Mouse (Mus musculus) heart, adult 18-20 months (tissue): ENCODE data around the gene Gm10577. TPM values are rescaled to one million over a fixed set of nuclear protein-coding genes. Genes with fewer than 3 reads are reported as not detected.

Source experiments
- DNase-seq, 2 experiments: peaks; one replicate each; pipeline ENCODE4 v3.0.0; 2021 to 2022; ENCODE audit warnings: mixed read lengths in 1 of 2
- long read RNA-seq, 2 experiments: library from polyadenylated mRNA; stranded (forward); transcript quantifications; one replicate each; pipeline ENCODE4 v2.0.0; 2021
- total RNA-seq, 2 experiments: library from RNA; stranded (reverse); gene quantifications; 2 replicates each; pipeline ENCODE4 v1.2.3; 2021

Gene Gm10577
- total RNA-seq = not detected
- long read RNA-seq, experiment 1 = 0 reads
- long read RNA-seq, experiment 2 = 0 reads

DNA sequence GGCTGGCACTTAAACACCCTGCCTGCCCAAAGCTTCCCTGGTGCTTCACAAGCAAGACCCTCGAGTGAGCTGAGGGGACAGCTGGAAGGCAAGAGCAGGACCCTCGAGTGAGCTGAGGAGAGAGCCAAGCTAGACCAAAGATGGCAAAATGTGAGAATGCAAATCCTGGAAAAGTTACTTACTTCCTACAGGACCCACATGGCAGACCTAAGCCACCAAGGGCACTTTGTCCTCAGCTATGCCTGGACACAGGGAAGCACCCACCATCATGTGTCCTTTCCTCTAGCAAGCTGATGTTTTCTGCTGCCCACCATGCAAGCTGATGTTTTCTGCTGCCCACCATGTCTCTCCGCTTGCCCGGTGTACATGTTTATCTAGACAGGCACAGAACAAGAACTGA, at the start of gene Gm10577:
Gene Gm10577 (minus strand): TSS at position 101 of the 400 bp plus-strand sequence.
- no peak for DNase-seq

DNA sequence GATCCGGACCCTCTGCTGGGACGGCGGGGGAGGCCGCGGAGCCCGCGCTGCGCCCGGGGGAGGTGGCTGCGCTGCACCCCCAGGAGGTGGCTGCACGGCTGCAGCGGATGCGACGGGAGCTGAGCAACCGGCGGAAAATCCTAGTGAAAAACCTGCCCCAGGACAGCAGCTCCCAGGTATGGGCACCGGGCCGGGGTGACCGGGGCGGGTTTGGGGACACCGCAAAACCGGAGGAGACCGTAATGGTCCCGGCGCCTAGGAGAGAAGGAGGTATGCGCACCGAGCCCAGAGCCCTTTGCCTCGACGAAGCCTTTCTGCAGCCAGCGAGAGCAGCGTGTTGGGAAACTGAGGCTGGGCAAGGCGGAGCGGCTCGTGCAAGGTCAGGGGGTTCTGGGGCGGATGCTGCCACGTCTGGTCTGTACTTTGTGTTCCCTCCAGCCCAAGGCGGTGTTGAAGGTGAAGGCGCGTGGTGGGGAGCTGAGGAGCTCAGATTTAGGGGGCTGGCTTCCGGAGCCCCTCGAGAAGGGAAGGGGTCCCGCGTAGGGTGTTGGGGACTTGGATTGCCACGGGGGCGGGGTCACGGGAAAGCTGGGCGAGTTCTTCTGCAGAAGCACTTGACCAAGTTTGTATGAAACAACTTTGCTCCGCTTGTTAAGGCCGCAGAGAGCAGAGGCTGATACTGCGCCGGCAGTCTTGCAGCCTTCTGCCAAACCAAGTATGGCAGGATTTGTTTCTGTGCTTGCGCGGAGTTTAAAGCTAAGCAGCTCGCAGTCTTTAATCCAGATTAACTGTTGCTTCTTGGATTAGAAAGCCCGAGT, 48.9 kb upstream of the Gm10577 start:
- peak; percentile 18 to 42 for DNase-seq

GRCm38 (mm10) chr4:101068786-101069153, 48.3 kb upstream of the Gm10577 start, which contains the start of gene Raver2:
TSS of gene Raver2 (plus strand) at chr4:101068983.
- peak; percentile 32 to 55 for DNase-seq

DNA sequence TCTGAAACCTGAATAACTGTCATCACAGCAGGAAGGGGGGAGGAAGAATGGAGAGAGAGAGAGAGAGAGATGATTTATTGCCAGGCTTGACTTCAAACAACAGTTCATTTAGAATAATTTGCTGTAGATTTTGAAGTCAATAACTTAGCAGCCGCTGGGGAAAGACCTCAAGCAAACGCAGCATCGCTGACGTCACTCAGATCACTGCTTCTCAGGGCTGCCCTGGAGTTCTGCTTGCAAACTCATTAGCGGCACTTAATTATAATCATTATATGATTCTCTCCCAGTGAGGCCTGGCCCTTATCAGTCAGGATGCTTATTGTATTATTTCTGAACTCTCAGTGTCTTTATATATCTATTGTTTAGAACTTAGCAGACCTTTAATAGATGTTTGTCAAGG, 45.9 kb upstream of the Gm10577 start:
- no peak for DNase-seq

GRCm38 (mm10) chr4:101062146-101062545, 41.6 kb upstream of the Gm10577 start:
- peak in 1 of 2 experiments; percentile 14 for DNase-seq

- DNase-seq = peak; percentile 17 to 35
These were observed 26.1 kb upstream of the Gm10577 start for GRCm38 (mm10) chr4:101046576-101046975.

GRCm38 (mm10) chr4:101044149-101044548, 23.7 kb upstream of the Gm10577 start:
- no peak for DNase-seq

DNA sequence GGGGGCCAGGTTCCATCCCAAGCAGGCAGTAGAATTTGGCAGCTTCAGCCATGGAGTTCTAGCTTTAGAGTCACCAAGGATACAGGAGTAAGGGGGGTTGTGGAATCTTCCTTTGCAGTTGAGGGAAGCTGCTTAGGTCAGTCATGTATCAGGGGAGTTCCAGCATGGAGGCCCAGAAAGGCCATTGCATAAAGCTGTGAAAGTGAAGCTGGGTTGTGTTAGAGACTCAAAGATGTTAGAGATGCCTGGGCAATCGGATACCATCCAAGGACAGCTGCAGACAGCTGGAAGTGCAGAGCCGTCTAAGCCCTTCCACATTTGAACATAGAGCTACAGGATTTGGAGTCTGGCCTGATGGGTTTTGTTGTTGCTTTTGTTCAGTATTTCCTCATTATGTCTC, 23.2 kb upstream of the Gm10577 start:
- DNase-seq = peak; percentile 45 to 65

GRCm38 (mm10) chr4:101037156-101037555, 16.7 kb upstream of the Gm10577 start:
- DNase-seq = no peak

GRCm38 (mm10) chr4:101035131-101035530, 14.6 kb upstream of the Gm10577 start:
- DNase-seq = no peak

- DNase-seq = no peak
These were observed 12.6 kb upstream of the Gm10577 start for GRCm38 (mm10) chr4:101033047-101033446.

- DNase-seq = no peak
These were observed 7.4 kb upstream of the Gm10577 start for GRCm38 (mm10) chr4:101027852-101028411.

GRCm38 (mm10) chr4:101026995-101027394, 6.5 kb upstream of the Gm10577 start:
- DNase-seq = no peak

- no peak for DNase-seq
These were observed 6.1 kb upstream of the Gm10577 start for GRCm38 (mm10) chr4:101026566-101026965.

DNA sequence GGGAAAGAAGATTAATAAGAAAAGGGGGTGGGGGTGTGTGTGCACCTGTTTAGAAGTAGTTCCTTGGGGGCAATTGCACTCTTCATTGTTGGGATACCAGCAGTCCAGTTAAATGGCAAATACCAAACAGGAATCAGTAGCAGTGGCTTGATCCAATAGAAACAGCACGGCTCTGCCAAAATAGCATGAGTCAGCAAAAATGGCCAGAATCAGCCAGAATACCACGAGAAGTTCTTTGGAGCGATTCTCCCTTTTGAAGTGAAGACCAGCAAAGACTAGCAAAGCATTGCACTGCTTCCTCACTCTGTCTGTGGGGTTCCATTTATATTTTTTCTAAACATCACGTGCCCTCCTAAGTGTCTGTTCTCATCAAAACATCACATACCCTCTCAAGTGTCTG, 2.7 kb downstream of the Gm10577 start:
- no peak for DNase-seq

DNA sequence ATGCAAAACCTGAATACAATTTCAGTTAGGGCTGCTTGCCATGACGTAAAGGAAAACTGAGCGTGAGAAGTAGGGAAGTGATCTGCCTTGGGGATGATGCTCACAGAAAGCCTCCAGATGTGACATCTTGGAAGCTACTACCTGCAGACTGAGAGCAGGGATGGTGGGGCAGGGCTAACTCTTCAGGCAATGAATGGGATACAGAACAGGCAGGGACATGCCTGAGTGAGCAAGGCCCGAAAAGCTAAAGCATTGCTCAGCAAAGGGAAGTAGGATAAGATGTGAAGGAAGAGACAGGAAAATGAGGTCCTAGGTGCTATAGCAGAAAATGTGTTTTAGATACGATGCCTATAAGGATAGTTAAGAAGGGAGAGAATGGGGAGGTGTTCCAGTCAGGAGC, 11.4 kb downstream of the Gm10577 start:
- no peak for DNase-seq

DNA sequence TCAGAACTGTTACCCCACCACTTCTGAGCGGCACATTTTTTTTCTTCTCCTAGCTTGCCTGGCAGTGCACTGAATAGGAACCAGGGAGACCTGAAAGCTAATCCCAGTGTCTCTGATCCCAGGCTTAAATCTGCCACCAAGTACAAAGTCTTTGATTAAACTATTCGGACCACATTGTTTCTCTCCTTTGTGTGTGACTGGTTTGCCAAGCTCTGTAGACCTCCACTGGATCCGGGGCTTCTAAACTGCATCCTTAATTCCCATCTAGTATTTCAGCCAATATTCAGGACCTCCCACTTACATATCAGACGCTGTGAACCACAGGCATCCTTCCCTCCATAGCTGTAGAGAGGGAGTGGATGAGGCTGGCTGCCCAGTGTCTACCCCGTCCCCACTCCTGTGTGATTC, 12.1 kb downstream of the Gm10577 start:
- no peak for DNase-seq

DNA sequence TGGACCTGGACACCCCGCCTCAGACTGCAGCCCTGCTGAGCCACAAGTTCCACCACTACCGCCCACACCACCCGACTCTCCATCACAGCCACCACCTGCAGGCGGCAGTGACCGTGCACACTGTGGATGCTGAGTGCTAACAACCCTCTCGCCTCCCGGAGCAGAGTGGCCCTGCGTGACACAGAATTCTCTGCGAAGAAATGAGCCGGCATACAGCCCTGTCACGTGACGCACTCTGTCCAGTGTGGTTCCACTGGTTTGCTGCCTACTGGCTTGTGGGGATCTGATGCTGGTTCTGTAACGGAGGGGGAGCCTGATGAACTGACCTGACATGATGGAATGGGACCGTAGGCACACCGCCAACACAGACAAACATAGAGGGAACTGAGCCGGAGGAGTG, 17.5 kb downstream of the Gm10577 start:
- no peak for DNase-seq

DNA sequence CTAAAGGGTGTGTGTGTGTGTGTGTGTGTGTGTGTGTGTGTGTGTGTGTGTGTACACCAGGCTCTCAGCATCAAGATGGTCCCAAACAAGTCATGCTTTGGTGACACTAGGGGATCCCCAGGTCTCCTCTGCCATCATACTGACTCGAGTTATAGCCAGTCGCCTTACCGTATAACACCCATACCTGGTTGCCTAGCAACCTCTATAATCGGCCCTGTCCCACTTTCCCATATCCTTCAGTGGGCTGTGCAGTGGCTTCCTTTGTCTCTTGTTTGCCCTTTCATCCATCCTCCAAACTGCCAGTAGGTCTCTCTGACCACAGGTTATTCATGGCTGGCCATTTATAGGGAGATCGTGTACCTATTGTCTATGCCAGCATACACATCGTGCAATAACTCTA, 19.4 kb downstream of the Gm10577 start:
- no peak for DNase-seq

DNA sequence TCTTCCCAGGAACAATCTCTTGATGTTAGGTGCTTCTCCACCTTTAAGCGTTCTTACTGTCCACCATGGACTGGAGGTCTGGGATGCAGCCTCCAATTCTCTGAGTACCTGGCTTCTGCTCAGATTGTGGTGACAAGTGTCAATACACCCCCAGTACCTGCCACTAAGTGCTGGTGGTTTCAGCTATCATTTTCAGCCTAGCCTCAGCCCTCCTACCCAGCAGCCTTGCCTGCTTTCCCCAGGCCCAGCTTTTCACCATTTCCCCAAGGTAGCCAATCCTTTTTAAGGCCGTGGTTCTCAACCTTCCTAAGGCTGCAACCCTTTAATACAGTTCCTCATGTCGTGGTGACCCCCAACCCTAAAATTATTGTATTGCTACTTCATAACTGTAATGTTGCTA, 19.9 kb downstream of the Gm10577 start:
- DNase-seq = no peak

- no peak for DNase-seq
These were observed 21.6 kb downstream of the Gm10577 start for GRCm38 (mm10) chr4:100998906-100999305.

- peak; percentile 25 to 72 for DNase-seq
These were observed 22.4 kb downstream of the Gm10577 start for GRCm38 (mm10) chr4:100998145-100998544.

- DNase-seq = no peak
These were observed 24.3 kb downstream of the Gm10577 start for GRCm38 (mm10) chr4:100996060-100996651.
